In genomic region chr11:116522886-116523698, GRCm38 (mm10) we compare ENCODE assay signal across 9 mouse cellular contexts. TPM values are rescaled to one million over a fixed set of nuclear protein-coding genes. Genes with fewer than 3 reads are reported as not detected.
DNase-seq lines count a peak whose midpoint lies in the region; TF ChIP-seq lines count a peak whose summit lies in the region.
"Had no signal": no experiment of that assay in that cellular context is flagged by ENCODE, and none has a peak within 500 bp of the region (broad histone marks: within the 10 kb centered on the region; RNA-seq: fewer than 3 reads in every experiment).

No protein-coding gene starts in this region.

- TF ChIP-seq POLR2A in embryonic fibroblast, embryonic 13.5 days (IDR thresholded peaks at IDR 0.05; ENCODE audit: low read depth, low read length) = no peak

- H3K4me3 ChIP-seq in embryonic fibroblast, embryonic 13.5 days (ENCODE audit: insufficient read depth, low read length) = no peak overlapping the region

- peaks cover 12% of the 10 kb centered on the region for H3K4me1 ChIP-seq in embryonic fibroblast, embryonic 13.5 days (ENCODE audit: control insufficient read depth, insufficient read depth, low read length)

- peak; percentile 67 for DNase-seq in adrenal gland, adult 2 months
- no peak for DNase-seq in adrenal gland, postnatal 4 days (ENCODE audit: low spot score in 2 of 2)
- DNase-seq in 3134 (ENCODE audit: extremely low read depth, insufficient read length, low spot score) = peak; percentile 78
- peak; percentile 64 for DNase-seq in kidney, postnatal 10 days
- DNase-seq in frontal cortex, postnatal 25 days (ENCODE audit: low spot score in 2 of 2) = no peak
- no peak for DNase-seq in spleen, postnatal 14 days (ENCODE audit: low spot score in 2 of 2)
- DNase-seq in thymus, postnatal 36 days = no peak
- DNase-seq: B cell, adult 2 months had no signal

- peak overlapping the region; percentile 49 for H3K27ac ChIP-seq in embryonic fibroblast, embryonic 13.5 days (ENCODE audit: insufficient read depth, low read length)

- no peak for TF ChIP-seq CTCF in embryonic fibroblast, embryonic 13.5 days (IDR thresholded peaks at IDR 0.05; ENCODE audit: borderline replicate concordance, insufficient read depth, low read length)

RNA-seq across cellular contexts. Expression of gene Sphk1, which starts 7.6 kb away (rescaled TPM):
- total RNA-seq in adrenal gland, adult 2 months (2021) = 1 to 10 TPM; 2.4 to 2.6 TPM
- polyA plus RNA-seq in adrenal gland, adult 2 months (2012; rRNA removed) = 3.7 and 4.1 TPM in 2 replicates
- 1 to 10 TPM; 5.3 to 6.0 TPM for total RNA-seq in adrenal gland, postnatal 4 days (2021)
- 8.7 and 11.2 TPM in 2 replicates for polyA plus RNA-seq in embryonic fibroblast, embryonic 13.5 days (2011; ENCODE audit: insufficient read length, low read depth, missing spikeins)

RNA-seq across cellular contexts. Expression of gene Prpsap1, which starts 29.1 kb away (rescaled TPM):
- 10 to 100 TPM; 76.0 to 85.0 TPM for total RNA-seq in adrenal gland, adult 2 months (2021)
- polyA plus RNA-seq in adrenal gland, adult 2 months (2012; rRNA removed) = 223 and 257 TPM in 2 replicates
- total RNA-seq in adrenal gland, postnatal 4 days (2021) = 100 to 1,000 TPM in 1 of 2 experiments, 10 to 100 TPM in 1; 95.7 to 103 TPM
- 103 and 112 TPM in 2 replicates for polyA plus RNA-seq in embryonic fibroblast, embryonic 13.5 days (2011; ENCODE audit: insufficient read length, low read depth, missing spikeins)

RNA-seq across cellular contexts. Expression of gene Qrich2, which starts 57.1 kb away (rescaled TPM):
- not detected for total RNA-seq in adrenal gland, adult 2 months (2021)
- 0.06 TPM in 1 of 2 replicates, not detected in the other for polyA plus RNA-seq in adrenal gland, adult 2 months (2012; rRNA removed)
- under 1 TPM in 1 of 2 experiments, not detected in 1; 0.14 TPM for total RNA-seq in adrenal gland, postnatal 4 days (2021)
- polyA plus RNA-seq in embryonic fibroblast, embryonic 13.5 days (2011; ENCODE audit: insufficient read length, low read depth, missing spikeins) = not detected in 2 replicates

RNA-seq across cellular contexts. Expression of gene Ube2o, which starts 58.2 kb away (rescaled TPM):
- 10 to 100 TPM; 24.9 to 26.7 TPM for total RNA-seq in adrenal gland, adult 2 months (2021)
- polyA plus RNA-seq in adrenal gland, adult 2 months (2012; rRNA removed) = 21.8 and 24.6 TPM in 2 replicates
- 10 to 100 TPM; 32.6 to 39.0 TPM for total RNA-seq in adrenal gland, postnatal 4 days (2021)
- 29.8 and 36.3 TPM in 2 replicates for polyA plus RNA-seq in embryonic fibroblast, embryonic 13.5 days (2011; ENCODE audit: insufficient read length, low read depth, missing spikeins)

Comparison
In these comparisons a context has a peak if more than half of its experiments do, and no peak if none do; other contexts are left out.
1. DNase-seq: peak in adrenal gland, adult 2 months (single experiment), 3134 (single experiment) and kidney, postnatal 10 days (single experiment); none in adrenal gland, postnatal 4 days (0 of 2), frontal cortex, postnatal 25 days (0 of 2), spleen, postnatal 14 days (0 of 2) and thymus, postnatal 36 days (0 of 2).